12 mouse cellular contexts compared by ENCODE assay signal in the genomic region with DNA sequence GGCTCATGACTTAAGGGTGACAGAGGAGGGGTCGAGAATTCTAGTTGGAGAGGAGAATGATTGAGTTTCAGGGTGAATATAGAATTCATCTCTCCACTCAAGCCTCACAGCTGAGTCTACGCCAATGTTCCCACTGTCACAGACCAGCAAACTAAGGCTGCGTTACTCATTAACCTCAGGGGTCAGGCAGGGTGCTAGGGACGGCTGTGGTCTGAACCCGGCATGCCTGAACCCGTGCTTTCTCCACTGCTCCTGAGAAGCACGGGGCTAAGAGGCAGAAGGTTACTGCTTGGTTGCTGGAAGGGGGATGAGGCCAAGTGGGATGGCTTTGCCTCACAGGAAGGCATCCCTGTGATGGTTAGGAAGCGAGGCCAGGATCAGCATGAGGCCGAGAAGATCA. TPM values are rescaled to one million over a fixed set of nuclear protein-coding genes. Genes with fewer than 3 reads are reported as not detected.
DNase-seq lines count a peak whose midpoint lies in the region; ATAC-seq lines count a peak whose summit lies in the region.
"Had no signal": no experiment of that assay in that cellular context is flagged by ENCODE, and none has a peak within 500 bp of the region (broad histone marks: within the 10 kb centered on the region; RNA-seq: fewer than 3 reads in every experiment).

No protein-coding gene starts in this region.

- no peak overlapping the region for H3K4me2 ChIP-seq in hindbrain, embryonic 16.5 days (ENCODE audit: low read length)
- peak overlapping the region; percentile 12; the same call in 1 of the 2 replicates for H3K4me2 ChIP-seq in embryonic facial prominence, embryonic 15.5 days (replicated peaks)
- peak overlapping the region; percentile 52 for H3K4me2 ChIP-seq in kidney, embryonic 16.5 days (replicated peaks; ENCODE audit: low read depth, low read length)
- peak overlapping the region; percentile 45 for H3K4me2 ChIP-seq in liver, embryonic 15.5 days

- ATAC-seq in hindbrain, embryonic 16.5 days: no peak
- ATAC-seq in embryonic facial prominence, embryonic 15.5 days (ENCODE audit: insufficient number of reproducible peaks, low FRiP score, low TSS enrichment, low read depth): no peak
- ATAC-seq in kidney, embryonic 16.5 days (ENCODE audit: low FRiP score, low TSS enrichment): peak; percentile 74
- peak; percentile 73 for ATAC-seq in liver, embryonic 15.5 days (ENCODE audit: insufficient read depth)
- ATAC-seq in monocyte, adult 5-6 weeks (replicated peaks; ENCODE audit: insufficient number of reproducible peaks, low FRiP score, low TSS enrichment, poor library complexity, severe bottlenecking): no peak
- ATAC-seq: activated CD4-positive, CD25-positive, alpha-beta regulatory T cell, adult 4 months had no signal

- H3K4me1 ChIP-seq in hindbrain, embryonic 10.5 days (replicated peaks): peaks cover 17% of the 10 kb centered on the region
- no peaks in the 10 kb centered on the region for H3K4me1 ChIP-seq in hindbrain, embryonic 16.5 days (ENCODE audit: control insufficient read depth, insufficient read depth, low read depth, low read length)
- peaks cover 9% of the 10 kb centered on the region; the same call in 1 of the 2 replicates for H3K4me1 ChIP-seq in embryonic facial prominence, embryonic 15.5 days
- peaks cover 26% of the 10 kb centered on the region for H3K4me1 ChIP-seq in kidney, embryonic 16.5 days (ENCODE audit: insufficient read depth, low read length)
- peaks cover 7% of the 10 kb centered on the region; the same call in 1 of the 2 replicates for H3K4me1 ChIP-seq in liver, embryonic 15.5 days (replicated peaks)

- DNase-seq in hindbrain, embryonic 10.5 days (ENCODE audit: low spot score): no peak
- DNase-seq in layer of hippocampus, adult 8-10 months (ENCODE audit: low spot score in 2 of 2): no peak
- DNase-seq: cerebellum, adult 18-20 months; thymus, postnatal 14 days had no signal

- H3K27ac ChIP-seq in hindbrain, embryonic 10.5 days: no peak overlapping the region; the same call in 1 of the 2 replicates
- H3K27ac ChIP-seq in hindbrain, embryonic 16.5 days (ENCODE audit: low read depth, low read length): no peak overlapping the region
- no peak overlapping the region for H3K27ac ChIP-seq in embryonic facial prominence, embryonic 15.5 days (replicated peaks)
- H3K27ac ChIP-seq in kidney, embryonic 16.5 days (ENCODE audit: low read length): peak overlapping the region; percentile 83
- peak overlapping the region; percentile 41; the same call in 1 of the 2 replicates for H3K27ac ChIP-seq in liver, embryonic 15.5 days (replicated peaks)

- H3K9ac ChIP-seq in hindbrain, embryonic 16.5 days (ENCODE audit: low read depth, low read length): no peak overlapping the region
- no peak overlapping the region for H3K9ac ChIP-seq in embryonic facial prominence, embryonic 15.5 days
- H3K9ac ChIP-seq in kidney, embryonic 16.5 days (replicated peaks; ENCODE audit: low read length): peak overlapping the region; percentile 20
- H3K9ac ChIP-seq in liver, embryonic 15.5 days: no peak overlapping the region

- H3K9me3 ChIP-seq in hindbrain, embryonic 10.5 days: no peaks in the 10 kb centered on the region
- H3K9me3 ChIP-seq in hindbrain, embryonic 16.5 days (ENCODE audit: control insufficient read depth, low read length): no peaks in the 10 kb centered on the region
- H3K9me3 ChIP-seq in embryonic facial prominence, embryonic 15.5 days (replicated peaks): no peaks in the 10 kb centered on the region
- H3K9me3 ChIP-seq in kidney, embryonic 16.5 days (ENCODE audit: low read length): no peaks in the 10 kb centered on the region
- no peaks in the 10 kb centered on the region for H3K9me3 ChIP-seq in liver, embryonic 15.5 days (replicated peaks)

- 0 out of 2 replicates have a peak overlapping the region, but pooled peaks have one; percentile 16 for H3K4me3 ChIP-seq in hindbrain, embryonic 10.5 days
- H3K4me3 ChIP-seq in hindbrain, embryonic 16.5 days (ENCODE audit: low read length): no peak overlapping the region
- H3K4me3 ChIP-seq in embryonic facial prominence, embryonic 15.5 days (replicated peaks): no peak overlapping the region
- H3K4me3 ChIP-seq in kidney, embryonic 16.5 days (ENCODE audit: low read length): peak overlapping the region; percentile 37
- H3K4me3 ChIP-seq in liver, embryonic 15.5 days (replicated peaks): peak overlapping the region; percentile 39

- H3K36me3 ChIP-seq in hindbrain, embryonic 10.5 days: no peaks in the 10 kb centered on the region
- no peaks in the 10 kb centered on the region for H3K36me3 ChIP-seq in hindbrain, embryonic 16.5 days (ENCODE audit: control insufficient read depth, insufficient read depth, low read length)
- H3K36me3 ChIP-seq in embryonic facial prominence, embryonic 15.5 days: no peaks in the 10 kb centered on the region
- no peaks in the 10 kb centered on the region for H3K36me3 ChIP-seq in kidney, embryonic 16.5 days (ENCODE audit: insufficient read depth, low read length)
- no peaks in the 10 kb centered on the region for H3K36me3 ChIP-seq in liver, embryonic 15.5 days (replicated peaks)

- H3K27me3 ChIP-seq in hindbrain, embryonic 10.5 days (ENCODE audit: insufficient read depth, poor library complexity, severe bottlenecking): 0 out of 2 replicates have a peak, but pooled peaks cover 6% of the 10 kb centered on the region
- H3K27me3 ChIP-seq in hindbrain, embryonic 16.5 days (replicated peaks; ENCODE audit: control insufficient read depth, insufficient read depth, low read length): no peaks in the 10 kb centered on the region
- H3K27me3 ChIP-seq in embryonic facial prominence, embryonic 15.5 days: no peaks in the 10 kb centered on the region
- H3K27me3 ChIP-seq in kidney, embryonic 16.5 days (ENCODE audit: insufficient read depth, low read length): no peaks in the 10 kb centered on the region
- peaks cover 2% of the 10 kb centered on the region; the same call in 1 of the 2 replicates for H3K27me3 ChIP-seq in liver, embryonic 15.5 days

- WGBS in hindbrain, embryonic 10.5 days: 58% methylated on average over 9 of the region's 9 CpGs
- 57% methylated on average over 9 of the region's 9 CpGs for WGBS in hindbrain, embryonic 16.5 days
- WGBS in embryonic facial prominence, embryonic 15.5 days: 45% methylated on average over 9 of the region's 9 CpGs
- WGBS in kidney, embryonic 16.5 days: 25% methylated on average over 9 of the region's 9 CpGs
- 39% methylated on average over 9 of the region's 9 CpGs for WGBS in liver, embryonic 15.5 days (ENCODE audit: insufficient replicate concordance)

RNA-seq across cellular contexts. Expression of gene Slc6a13, which starts 0.5 kb away (rescaled TPM):
- polyA plus RNA-seq in hindbrain, embryonic 10.5 days (2016; fragmentation: Nextera tagmentation; extraction: Ambion mirVana): 1.4 and 1.7 TPM in 2 replicates
- 55.2 and 61.7 TPM in 2 replicates for polyA plus RNA-seq in hindbrain, embryonic 16.5 days (2015; fragmentation: Nextera tagmentation; extraction: Ambion mirVana)
- 1.8 and 2.2 TPM in 2 replicates for polyA plus RNA-seq in embryonic facial prominence, embryonic 15.5 days (2015; fragmentation: Nextera tagmentation; extraction: Ambion mirVana)
- polyA plus RNA-seq in kidney, embryonic 16.5 days (2015; fragmentation: Nextera tagmentation; extraction: Ambion mirVana): 33.3 and 35.1 TPM in 2 replicates
- 34.1 and 39.1 TPM in 2 replicates for polyA plus RNA-seq in liver, embryonic 15.5 days (2015; fragmentation: Nextera tagmentation; extraction: Ambion mirVana)
- 10 to 100 TPM; 10.7 to 18.0 (median 14.9) TPM for total RNA-seq in layer of hippocampus, adult 8-10 months (2022)
- total RNA-seq in monocyte, adult 5-6 weeks (2017): 0.53 to 3.7 TPM (median 0.87 TPM) in 3 replicates

RNA-seq across cellular contexts. Expression of gene Slc6a12, which starts 42.4 kb away (rescaled TPM):
- polyA plus RNA-seq in hindbrain, embryonic 10.5 days (2016; fragmentation: Nextera tagmentation; extraction: Ambion mirVana): not detected in 2 replicates
- polyA plus RNA-seq in hindbrain, embryonic 16.5 days (2015; fragmentation: Nextera tagmentation; extraction: Ambion mirVana): 2.4 and 2.5 TPM in 2 replicates
- polyA plus RNA-seq in embryonic facial prominence, embryonic 15.5 days (2015; fragmentation: Nextera tagmentation; extraction: Ambion mirVana): not detected in 2 replicates
- polyA plus RNA-seq in kidney, embryonic 16.5 days (2015; fragmentation: Nextera tagmentation; extraction: Ambion mirVana): 0.78 and 0.99 TPM in 2 replicates
- 2.5 and 2.9 TPM in 2 replicates for polyA plus RNA-seq in liver, embryonic 15.5 days (2015; fragmentation: Nextera tagmentation; extraction: Ambion mirVana)
- 1 to 10 TPM; 1.5 to 4.5 (median 2.6) TPM for total RNA-seq in layer of hippocampus, adult 8-10 months (2022)
- total RNA-seq in monocyte, adult 5-6 weeks (2017): 7.1 to 8.9 TPM (median 7.4 TPM) in 3 replicates
- total RNA-seq: hematopoietic stem cell, adult 5-6 weeks had no signal
- polyA plus RNA-seq: activated CD4-positive, CD25-positive, alpha-beta regulatory T cell, adult 4 months had no signal

RNA-seq across cellular contexts. Expression of gene Usp18, which starts 54.8 kb away (rescaled TPM):
- 0.73 and 0.88 TPM in 2 replicates for polyA plus RNA-seq in hindbrain, embryonic 10.5 days (2016; fragmentation: Nextera tagmentation; extraction: Ambion mirVana)
- 0.75 and 1.7 TPM in 2 replicates for polyA plus RNA-seq in hindbrain, embryonic 16.5 days (2015; fragmentation: Nextera tagmentation; extraction: Ambion mirVana)
- 3.7 and 5.3 TPM in 2 replicates for polyA plus RNA-seq in embryonic facial prominence, embryonic 15.5 days (2015; fragmentation: Nextera tagmentation; extraction: Ambion mirVana)
- polyA plus RNA-seq in kidney, embryonic 16.5 days (2015; fragmentation: Nextera tagmentation; extraction: Ambion mirVana): 2.8 and 3.0 TPM in 2 replicates
- polyA plus RNA-seq in liver, embryonic 15.5 days (2015; fragmentation: Nextera tagmentation; extraction: Ambion mirVana): 9.5 and 10.9 TPM in 2 replicates
- total RNA-seq in layer of hippocampus, adult 8-10 months (2022): 1 to 10 TPM in 2 of 4 experiments, under 1 TPM in 1, not detected in 1; 0.50 to 3.1 (median 2.8) TPM
- 3.1 to 9.2 TPM (median 5.0 TPM) in 3 replicates for total RNA-seq in monocyte, adult 5-6 weeks (2017)
- total RNA-seq: left cerebral cortex, postnatal 4 days had no signal

Comparison
In these comparisons a context has a peak if more than half of its experiments do, and no peak if none do; other contexts are left out.
1. H3K4me3 ChIP-seq: peak in hindbrain, embryonic 10.5 days (single experiment), kidney, embryonic 16.5 days (single experiment) and liver, embryonic 15.5 days (single experiment); none in hindbrain, embryonic 16.5 days (single experiment) and embryonic facial prominence, embryonic 15.5 days (single experiment).
2. RNA of gene Slc6a13, which starts 0.5 kb away (polyA plus RNA-seq): 55.2 to 61.7 TPM in hindbrain, embryonic 16.5 days, 33.3 to 35.1 TPM in kidney, embryonic 16.5 days and 34.1 to 39.1 TPM in liver, embryonic 15.5 days; 1.8 to 2.2 TPM in embryonic facial prominence, embryonic 15.5 days and 1.4 to 1.7 TPM in hindbrain, embryonic 10.5 days; every median in the first group is over 10 times any median in the second.
3. H3K27ac ChIP-seq: peak in kidney, embryonic 16.5 days (single experiment) and liver, embryonic 15.5 days (single experiment); none in hindbrain, embryonic 10.5 days (single experiment), hindbrain, embryonic 16.5 days (single experiment) and embryonic facial prominence, embryonic 15.5 days (single experiment).
4. ATAC-seq: peak in kidney, embryonic 16.5 days (single experiment) and liver, embryonic 15.5 days (single experiment); none in hindbrain, embryonic 16.5 days (single experiment), embryonic facial prominence, embryonic 15.5 days (single experiment) and monocyte, adult 5-6 weeks (single experiment).